Mouse (Mus musculus) kidney, postnatal 25 days (tissue): ENCODE results near the gene Rce1.

Source experiments
- DNase-seq, 2 experiments: peaks; one replicate each; pipeline ENCODE4 v3.0.0; 2021; ENCODE audit warnings: mixed read lengths in 2 of 2

Gene Rce1

DNA sequence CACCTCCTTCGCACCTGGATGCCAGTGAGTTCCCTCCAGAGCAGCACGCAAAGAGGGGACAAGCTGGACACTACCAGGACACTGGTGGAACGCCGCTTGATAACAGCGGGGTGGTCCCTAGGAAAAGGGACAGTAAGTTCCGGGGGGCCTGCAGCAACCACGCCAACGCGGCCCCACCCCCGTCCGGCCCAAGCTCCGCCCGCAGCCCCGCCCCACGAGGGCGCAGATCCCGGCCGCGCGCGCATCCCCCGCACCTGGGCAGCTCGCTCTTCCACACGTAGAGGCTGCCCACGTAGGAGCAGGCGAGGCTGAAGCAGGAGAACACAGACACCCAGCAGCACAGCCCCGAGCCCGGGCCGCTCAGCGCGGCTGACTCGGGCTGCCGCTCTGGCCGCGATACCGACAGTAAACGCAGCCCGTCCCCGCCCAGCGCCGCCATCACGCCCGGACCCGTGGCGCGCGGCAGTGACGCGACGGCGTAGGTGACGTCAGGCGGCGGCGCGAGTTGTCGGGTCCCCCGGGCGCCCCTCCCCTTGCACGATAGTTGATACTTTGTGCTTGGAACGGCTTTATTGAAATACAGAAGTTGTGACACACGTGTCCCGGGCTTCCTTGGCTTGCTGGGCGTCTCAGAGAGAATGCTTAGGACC is at the start of gene Rce1:
Rce1 (minus strand) TSS at position 463 of the 650 bp plus-strand sequence.
- peak; percentile 93 to 94 for DNase-seq

DNA sequence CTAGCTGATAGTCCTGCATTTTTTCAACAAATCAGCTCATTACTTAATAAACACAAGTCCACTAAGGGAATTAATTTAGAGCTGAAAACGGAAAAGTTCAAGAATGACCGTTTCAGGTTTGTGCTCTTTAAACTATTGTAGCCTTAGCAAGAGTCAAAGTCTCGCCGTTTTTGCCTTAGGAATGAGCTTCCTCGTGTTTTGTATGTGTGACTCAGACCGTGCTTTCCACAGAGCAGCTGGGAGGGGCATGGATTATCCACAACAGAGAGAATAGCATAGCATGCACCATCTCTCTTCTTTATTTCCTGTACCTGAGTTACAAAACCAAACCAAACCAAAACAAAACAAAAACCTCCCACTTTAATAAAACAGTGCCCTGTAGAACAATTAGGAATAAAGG is 47.0 kb upstream of the Rce1 start:
- no peak for DNase-seq

DNA sequence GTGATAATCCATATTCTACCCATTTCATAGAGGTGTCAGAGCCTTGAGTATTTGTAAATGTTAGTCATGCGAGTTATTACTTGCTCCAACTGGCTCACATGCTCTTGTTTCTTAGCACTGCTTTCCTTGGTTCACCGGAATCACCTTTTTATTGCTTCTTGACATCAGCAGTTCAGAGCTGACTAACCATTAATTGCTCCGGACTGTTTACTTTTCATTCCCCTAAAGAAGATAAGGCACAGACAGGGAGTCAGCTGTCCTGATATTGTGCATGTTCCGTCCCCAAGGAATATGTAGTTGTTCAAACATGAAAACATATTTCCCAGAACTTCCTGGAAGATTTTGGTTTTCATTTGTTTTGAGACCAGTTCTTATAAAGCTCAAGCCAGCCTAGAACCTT is 45.3 kb upstream of the Rce1 start:
- DNase-seq = no peak

DNA sequence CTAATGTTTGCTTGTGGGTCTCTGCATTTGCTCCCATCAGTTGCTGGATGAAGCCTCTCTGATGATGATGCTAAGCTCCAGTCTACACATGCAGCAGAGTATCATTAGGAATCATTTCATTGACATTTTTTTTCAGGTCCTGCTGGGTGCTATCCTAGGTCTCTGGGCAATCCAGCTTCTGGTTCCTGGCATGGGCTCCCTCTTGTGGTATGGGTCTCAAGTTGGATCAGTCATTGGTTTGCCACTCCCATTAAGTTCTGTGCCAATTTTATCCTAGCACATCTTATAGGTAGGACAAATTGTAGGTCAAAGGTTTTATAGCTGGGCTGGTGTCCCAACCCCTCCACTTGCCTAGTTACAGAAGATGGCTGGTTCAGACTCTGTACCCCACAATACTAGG is 41.4 kb upstream of the Rce1 start:
- DNase-seq = peak in 1 of 2 experiments; percentile 10

DNA sequence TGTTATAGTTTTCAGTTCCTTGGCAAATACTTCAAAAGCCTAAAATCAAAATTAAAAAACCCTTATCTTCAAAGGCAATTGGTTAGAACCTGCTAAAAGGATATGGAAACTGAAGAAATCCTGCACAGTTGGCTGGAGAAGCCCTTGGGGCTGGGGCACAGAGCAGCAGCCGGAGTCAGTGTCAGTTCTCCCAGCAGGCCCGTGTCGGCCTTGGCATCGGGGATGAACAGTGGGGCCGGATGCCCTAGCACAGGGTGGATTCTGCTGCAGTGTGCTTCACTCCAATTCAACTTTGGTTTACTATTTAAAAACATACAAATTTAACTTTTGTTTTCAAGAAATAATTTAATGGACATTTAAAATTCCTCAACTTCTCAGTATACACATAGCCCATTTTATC is 32.7 kb upstream of the Rce1 start:
- no peak for DNase-seq

DNA sequence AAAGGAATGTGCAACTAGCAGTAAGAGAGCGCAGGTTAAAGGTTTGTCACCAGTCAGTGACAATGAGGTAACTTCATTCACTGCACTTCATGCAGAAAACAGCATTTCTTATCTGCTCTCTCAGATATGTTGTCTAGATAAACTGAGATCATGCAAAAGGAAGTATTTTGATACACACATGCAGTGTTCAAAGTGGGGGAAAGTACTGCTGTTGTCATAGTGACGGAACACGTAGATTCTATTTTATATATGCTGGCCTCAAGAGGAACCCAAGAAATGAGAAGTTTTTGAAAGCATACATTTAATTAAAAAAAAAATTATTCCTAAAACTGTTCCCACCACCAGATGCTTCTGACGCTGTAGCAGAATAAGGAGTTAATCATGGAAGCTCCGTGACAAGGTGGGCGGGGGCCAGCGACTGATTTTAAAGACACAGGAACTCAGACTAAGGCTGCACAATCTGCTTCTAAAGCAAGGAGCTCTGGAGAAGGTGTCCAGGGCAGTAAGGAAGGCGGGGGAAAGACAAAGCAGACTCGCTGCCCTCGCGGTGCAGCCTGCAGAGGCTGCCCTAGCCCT is 21.6 kb upstream of the Rce1 start:
- no peak for DNase-seq

DNA sequence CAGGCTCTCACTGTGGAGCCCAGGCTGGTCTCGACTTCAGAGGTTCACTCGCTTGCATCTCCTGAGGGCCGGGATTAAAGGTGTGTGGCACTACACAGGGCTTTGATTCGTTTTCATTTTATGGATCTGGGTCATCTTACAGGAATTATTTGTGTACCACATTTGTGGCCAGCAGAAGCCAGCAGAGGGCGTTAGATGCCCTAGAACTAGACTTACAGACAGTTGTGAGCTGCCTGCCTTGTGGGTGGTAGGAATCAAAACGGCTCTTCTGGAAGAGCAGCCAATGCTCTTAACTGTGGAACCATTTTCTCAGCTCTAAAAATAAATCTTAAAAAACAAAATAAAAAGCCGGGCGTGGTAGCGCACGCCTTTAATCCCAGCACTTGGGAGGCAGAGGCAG is 18.8 kb upstream of the Rce1 start:
- peak in 1 of 2 experiments; percentile 39 for DNase-seq

DNA sequence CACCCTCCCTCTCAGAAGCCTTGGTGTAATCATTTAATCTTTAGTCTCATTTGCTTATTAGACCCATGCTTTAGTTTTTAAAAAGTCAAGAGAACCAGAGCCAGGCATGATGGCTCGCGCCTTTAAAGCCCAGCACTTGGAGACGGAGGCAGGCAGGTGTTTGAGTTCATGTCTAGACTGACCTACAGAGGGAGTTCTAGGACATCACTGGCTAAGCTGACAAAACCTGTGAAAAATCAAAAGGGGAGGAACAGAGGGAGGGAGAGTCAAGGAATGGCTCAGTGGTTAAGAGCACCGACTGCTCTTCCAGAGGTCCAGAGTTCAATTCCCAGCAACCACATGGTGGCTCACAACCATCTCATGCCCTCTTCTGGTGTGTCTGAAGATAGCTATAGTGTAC is 10.5 kb upstream of the Rce1 start:
- no peak for DNase-seq

DNA sequence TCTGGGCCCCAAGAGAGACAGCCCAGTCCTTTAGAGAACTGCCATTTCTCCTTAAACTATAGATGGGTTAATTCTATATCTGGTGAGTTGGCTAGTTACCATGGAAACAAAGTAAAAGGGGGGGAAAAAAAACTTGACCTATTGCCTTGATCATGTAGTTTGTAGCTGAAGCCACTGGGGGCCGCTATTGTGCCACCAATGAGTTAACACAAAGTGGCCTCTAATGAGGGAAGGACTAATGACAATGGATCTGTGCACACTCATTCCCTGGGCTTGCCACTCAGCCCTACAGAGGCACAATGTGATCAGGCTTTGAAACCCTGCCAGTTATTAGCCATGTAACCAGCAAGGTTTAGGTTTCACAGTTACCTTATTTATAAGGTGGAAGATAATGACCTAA is 3.4 kb upstream of the Rce1 start:
- DNase-seq = peak; percentile 70 to 79

DNA sequence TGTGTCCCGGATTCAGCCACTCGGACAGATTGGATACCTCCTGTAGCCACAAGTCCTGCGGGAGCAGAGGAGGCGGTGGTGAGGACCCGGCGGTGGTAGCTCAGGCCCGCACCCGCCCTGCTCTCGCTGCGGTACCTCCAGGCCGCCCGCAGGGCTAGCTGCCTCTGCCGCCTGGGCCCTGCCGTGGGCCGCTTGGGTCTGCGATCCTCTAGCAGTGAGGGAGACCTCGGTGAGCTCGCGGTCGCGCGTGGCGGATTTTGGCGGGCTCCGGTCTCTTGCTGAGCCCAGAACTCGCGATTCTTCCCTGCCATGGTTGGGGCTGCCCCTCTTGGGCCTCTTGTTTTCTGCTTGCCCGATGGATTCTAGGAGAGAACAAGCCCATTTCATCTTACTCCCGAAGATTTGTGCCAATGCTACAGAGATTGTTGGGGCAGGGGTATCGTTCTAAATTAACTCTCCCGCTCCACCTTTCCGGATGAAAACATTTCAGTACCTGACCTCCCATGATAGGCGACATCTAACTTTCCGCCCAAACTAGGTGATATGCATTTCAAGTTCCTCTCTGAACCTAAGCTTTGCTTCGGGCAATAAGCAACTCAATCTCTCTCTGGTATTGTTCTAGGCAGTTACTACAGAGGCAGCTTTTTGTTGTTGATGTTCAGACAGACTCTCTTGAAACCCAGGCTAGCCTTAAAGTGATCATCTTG is 541 bp upstream of the Rce1 start:
- DNase-seq = no peak

DNA sequence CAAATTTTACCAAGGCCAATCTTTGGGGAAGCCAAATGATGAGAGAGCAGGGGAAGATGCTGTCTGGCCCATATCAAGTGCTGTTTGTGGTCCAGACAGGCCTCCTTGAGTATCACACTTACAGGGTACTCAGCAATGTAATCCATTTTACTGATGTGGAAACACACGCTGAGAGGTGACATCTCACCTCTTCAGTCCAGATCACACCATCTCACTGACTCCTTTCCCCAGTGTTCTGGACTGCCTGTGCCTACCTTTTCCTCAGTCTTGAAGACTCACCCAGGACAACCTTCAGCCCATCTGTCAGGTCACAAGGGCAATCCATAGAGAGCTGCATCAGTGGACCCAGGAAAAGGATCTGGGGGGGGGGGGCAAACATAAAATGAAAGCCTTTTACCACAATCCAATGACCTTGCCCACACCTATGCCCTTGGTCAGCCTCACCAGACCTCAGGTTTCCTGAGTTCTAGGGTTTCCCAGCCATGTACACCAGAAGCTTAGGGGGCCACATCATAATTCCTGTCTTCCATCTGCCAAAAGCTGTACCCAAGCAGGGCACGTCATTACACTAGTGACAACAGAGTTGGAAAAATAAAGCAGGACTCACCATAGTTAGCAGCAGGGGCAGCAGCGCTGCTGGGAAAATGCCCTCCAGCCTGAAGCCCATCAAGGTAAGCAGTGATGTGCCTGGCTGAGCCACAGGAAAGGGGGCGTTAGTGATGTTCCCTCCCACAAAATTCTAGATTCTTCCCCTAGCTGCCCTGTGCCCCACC is 849 bp downstream of the Rce1 start:
- DNase-seq = no peak

DNA sequence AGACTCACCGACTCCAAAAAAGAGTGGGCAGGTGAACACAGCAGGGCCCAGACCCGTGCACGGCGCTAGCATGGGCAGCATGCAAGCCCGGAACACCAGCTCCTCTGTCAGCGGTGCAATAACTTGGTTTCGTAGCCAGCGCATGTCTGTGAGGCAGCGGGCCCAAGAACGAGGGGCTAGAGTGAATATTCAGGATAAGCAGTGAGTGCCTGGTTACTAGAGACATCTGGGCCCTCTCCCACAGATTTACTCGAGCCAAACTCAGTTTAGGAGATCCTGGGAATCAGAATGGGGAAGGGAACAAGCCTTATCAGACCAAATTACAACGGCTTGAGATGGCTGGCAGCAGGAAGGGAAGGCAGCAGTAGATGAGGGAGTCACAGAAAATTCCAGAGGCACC is 1.4 kb downstream of the Rce1 start:
- no peak for DNase-seq

DNA sequence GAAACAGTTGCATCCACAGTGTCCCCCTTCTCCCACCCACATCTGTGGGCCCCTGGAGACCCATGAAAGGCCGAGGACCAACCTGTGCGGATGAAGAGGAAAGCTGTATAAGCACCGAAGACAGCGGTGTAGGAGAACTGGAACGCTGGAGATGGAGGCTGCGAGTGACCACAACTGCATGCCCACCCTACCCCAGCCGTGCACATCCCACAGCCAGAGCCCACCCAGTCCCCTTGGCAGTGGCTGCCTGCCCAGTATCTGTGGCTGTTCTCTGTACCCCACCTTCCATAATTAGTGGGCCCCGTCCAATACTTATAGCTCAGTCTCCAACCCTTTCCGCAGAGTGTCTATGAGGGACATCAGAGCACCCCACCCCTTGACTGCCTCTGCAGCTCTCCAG is 2.0 kb downstream of the Rce1 start:
- no peak for DNase-seq

DNA sequence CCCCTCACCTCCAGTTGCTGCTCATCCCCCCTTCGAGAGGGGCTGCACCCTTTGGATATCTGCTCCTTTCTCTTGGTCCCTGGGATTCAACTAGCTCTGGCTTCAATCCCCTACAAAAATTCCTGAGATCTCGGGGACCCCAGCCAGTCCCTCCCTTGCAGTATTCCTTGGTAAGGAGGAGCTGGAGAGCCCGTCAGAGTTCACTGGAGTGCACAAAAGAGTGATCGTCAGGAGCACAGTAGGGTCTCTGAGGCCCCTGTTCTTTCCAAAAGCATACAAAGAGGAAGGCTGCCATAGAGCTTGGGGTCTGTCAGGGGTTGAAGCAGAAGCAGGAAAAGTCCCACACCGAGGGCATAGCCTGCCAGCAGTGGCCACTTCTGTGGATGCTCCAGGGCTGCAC is 2.7 kb downstream of the Rce1 start:
- DNase-seq = no peak

DNA sequence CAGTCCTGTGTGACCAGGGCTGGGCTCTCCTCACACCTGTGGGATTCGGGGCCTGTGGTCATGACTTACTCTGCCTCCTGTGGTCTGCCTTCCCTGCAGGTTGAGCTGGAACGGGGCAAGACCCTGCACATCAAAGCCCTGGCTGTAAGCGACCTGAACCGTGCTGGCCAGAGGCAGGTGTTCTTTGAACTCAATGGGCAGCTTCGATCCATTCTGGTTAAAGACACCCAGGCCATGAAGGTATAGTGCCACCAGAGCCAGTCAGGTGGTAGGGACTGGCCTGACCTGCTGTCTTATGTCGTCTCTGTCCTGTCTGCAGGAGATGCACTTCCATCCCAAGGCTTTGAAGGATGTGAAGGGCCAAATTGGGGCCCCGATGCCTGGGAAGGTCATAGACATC is 4.7 kb downstream of the Rce1 start:
- no peak for DNase-seq

DNA sequence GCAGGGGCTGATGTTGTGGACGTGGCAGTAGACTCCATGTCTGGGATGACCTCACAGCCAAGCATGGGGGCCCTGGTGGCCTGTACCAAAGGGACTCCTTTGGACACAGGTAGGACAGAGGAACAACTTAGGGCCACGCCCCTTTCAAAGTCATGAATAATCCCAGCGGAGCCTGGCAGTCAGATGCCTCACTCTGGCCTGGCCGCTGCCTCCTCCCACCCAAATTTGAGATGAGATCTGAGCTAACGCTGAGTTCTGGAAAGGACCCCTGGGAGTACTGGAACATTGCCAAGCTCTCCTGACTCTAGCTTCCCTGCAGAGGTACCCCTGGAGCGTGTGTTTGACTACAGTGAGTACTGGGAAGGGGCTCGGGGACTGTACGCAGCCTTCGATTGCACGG is 6.0 kb downstream of the Rce1 start:
- no peak for DNase-seq

DNA sequence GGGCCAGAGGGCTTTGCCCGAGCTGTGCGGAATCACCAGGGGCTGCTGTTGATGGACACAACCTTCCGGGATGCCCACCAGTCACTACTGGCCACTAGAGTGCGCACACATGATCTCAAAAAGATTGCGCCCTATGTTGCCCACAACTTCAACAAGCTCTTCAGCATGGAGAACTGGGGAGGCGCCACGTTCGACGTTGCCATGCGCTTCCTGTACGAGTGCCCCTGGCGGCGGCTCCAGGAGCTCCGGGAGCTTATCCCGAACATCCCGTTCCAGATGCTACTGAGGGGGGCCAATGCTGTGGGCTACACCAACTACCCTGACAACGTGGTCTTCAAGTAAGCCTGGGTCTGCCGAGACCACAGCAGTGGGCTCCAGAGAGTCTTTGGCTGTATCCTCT is 7.3 kb downstream of the Rce1 start:
- DNase-seq = no peak

DNA sequence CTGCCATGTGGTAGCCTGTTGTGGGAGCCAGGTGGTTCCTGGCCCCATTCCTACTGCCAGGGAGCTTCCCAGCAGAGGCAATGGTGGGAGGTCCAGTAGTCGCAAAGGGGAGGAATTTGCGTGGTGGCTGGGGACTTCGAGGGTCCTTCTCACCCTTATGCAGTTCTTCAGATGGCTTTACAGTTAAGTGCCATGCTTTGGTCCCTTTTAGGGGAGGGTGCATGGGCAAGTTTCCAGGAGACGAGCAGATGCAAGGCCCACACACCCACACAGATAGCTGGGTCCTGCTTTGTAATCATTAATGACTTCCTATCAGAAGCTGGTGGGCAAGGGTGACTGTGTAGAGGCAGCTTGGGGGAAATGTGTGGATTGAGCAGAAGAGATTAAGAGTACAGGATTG is 8.9 kb downstream of the Rce1 start:
- DNase-seq = no peak

DNA sequence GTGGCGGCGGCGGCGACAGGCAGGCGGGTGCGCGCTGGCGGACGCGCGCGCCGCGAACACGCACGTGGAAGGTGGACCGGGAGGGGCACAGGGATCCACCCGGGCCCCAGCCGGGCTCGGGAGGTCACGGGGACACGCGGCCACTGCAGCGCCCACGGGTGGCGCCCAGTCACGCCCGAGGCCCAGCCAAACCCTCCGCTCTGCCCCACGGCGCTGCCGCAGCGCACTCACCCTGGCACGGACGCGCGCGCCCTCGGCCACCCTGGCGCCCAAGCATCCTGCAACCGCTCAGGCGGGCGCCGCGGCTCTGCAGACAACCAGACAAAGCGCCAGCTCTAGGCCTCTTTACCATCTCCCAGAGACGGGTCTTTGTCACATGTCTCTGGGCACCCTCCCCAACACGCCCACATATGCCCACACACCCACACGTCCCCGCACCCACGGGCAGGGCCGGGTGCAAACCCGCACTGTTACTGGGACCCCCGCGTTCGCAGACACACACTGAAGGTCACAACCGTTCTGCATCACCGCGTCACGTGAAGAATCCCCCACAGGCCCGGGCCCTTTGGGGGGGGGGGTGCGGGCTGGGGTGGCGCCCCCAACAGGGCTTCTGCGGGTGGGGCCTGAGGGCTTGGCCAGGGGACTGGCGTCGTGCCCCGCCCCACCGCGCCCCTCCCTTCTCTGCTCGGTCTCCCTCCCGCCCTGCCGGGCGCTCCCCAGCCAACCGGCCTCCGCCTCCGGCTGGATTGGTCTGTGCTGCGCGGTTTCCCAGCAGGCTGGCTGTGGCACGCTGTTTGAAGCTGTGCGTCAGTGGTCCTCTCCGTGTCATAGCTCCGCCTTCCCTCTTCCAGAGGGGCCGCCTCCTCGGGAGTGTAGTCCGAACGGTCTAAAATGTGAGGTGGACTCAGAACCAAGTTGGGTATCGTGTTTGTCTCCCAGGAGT is 10.0 kb downstream of the Rce1 start, which contains the start of gene Lrfn4:
Lrfn4 (minus strand) TSS at position 517 of the 943 bp plus-strand sequence.
- peak; percentile 74 to 92 for DNase-seq

DNA sequence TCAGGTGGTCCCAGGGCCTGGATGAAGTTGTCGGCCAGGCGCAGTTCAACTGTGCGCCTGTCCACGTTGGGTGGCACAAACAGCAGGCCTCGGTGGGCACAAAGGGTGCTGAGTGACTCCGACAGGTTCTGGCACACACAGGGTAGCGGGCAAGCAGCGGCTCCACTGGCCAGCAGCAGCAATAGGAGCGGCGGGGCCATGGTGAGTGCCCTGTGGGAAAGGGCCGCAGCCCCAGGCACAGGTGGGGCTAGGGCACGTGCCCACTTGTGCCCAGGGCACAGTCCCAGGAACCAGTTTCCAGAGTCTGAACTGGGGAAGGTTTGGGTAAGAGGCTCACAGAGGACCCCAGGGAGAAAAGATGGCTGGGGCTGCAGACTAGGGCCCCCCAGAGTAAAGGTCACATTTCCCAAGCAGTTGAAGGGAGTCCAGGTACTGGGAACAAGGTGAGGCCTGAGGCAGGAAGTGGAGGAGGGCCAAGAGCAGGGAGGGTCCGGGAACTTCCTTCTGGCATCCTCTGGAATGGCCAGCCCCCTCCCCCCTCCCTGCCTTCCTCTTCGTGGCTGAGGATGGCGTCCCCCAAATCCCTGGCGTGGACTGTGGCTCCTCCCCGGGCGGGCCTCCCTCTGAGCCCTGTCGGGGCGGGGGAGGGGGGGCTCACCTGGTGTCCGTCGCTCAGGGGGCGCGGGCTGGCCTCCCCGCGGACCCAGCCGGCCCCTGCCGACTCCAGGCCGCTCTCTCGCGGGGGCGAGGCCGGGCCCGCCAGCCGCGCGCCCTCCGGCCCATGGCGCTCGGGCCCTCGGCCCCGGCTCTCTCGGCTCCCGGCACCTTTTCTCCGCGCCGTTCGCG is 10.9 kb downstream of the Rce1 start:
- peak in 1 of 2 experiments; percentile 57 for DNase-seq
